Mouse (Mus musculus): Measurements from ENCODE around the gene Sltm. TPM values are rescaled to one million over a fixed set of nuclear protein-coding genes. Genes with fewer than 3 reads are reported as not detected.

Sltm gene
- polyA plus RNA-seq (2016; fragmentation: Nextera tagmentation; extraction: Ambion mirVana): 37.5 and 55.3 TPM in 2 replicates

DNA sequence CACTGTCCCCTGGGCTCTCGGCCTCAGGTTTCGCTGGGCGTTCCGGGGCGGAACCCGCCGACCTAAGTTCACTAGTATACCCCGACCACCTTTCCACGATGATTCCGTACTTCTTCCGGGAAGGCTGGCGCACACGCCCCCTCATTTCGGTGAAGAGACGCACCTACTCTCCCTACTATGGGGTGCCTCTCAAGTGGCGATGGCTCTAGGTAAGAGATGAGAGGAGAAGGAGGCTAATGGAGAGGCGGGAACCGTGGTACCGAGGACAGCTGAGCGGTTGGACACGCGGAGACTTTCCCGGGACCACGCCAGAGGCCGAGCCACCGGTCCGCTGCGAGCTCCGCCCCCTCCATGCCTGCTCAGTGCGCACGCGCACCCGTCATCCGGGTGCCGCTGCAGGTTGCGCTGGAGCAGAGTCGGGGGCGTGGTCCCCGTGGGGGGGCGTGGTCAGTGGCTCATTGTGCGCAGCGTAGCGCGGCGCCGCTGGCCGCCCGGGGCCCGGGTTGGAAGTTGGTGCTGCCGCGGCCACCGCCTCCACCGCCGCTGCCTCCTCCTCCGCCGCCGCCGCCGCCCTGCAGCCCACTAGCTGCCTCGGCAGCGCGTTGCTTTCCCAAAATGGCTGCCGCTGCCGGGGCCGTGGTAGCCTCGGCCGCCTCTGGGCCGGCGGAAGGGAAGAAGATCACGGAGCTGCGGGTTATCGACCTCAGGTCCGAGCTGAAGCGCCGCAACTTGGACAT is at the start of gene Sltm:
Sltm (plus strand) TSS at position 450 of the 737 bp plus-strand sequence.
- Histone ChIP-seq H3K27me3 (ENCODE audit: insufficient read depth, poor library complexity, severe bottlenecking) (no peaks in the 10 kb centered on the region), H3K4me3 (peak within 1 kb of the TSS; percentile 84), H3K27ac (peak within 1 kb of the TSS; percentile 98), H3K36me3 (no peaks in the 10 kb centered on the region), H3K9me3 (no peaks in the 10 kb centered on the region), H3K4me1 (peaks cover 16% of the 10 kb centered on the region)
- WGBS: under 1% methylated on average over 75 of the region's 75 CpGs
- peak; percentile 98 for DNase-seq (ENCODE audit: low spot score)

DNA sequence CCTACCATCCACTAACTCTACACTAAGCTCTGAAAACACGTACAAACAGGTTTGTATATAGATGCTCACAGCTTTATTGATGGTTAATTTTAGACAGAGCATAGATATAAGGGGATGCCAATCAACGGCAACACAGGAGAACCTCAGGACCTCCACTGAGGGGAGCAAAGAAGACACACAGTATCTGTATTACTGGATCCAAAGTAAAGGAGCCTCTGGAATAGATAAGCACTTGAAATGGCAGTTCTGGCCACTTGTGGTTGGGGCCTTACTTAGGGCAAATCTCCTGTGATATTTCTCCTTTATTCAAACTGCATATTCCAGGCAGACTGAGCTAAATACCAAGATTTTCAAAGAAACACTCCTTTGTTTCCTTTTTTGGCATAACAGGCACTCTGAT is 49.5 kb upstream of the Sltm start:
- Histone ChIP-seq H3K9me3 (no peaks in the 10 kb centered on the region), H3K27ac (no peak overlapping the region), H3K36me3 (peaks cover 27% of the 10 kb centered on the region), H3K4me1 (peaks cover 14% of the 10 kb centered on the region; the same call in 1 of the 2 replicates), H3K4me3 (no peak overlapping the region), H3K27me3 (ENCODE audit: insufficient read depth, poor library complexity, severe bottlenecking) (no peaks in the 10 kb centered on the region)
- DNase-seq (ENCODE audit: low spot score): no peak
- WGBS: 67% methylated on average over 2 of the region's 2 CpGs

DNA sequence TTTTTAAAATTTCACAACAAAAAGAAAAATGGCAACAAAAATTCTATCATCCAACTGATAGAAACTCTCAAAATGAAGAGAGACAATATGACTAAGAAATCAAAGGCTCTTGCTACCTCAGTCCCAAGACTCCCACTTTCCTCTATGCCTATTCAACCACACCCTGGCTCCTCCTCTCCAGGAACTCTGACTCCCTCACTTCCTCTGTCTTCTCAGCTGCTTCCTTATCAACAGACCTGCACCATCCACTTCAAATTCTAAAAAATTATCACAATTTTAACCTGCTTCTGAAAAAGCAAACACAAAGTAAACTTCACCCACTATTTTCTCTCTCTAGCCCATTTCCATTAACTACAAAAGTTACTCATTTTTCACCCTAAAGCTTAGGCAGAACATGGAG is 45.6 kb upstream of the Sltm start:
- Histone ChIP-seq H3K9me3 (no peaks in the 10 kb centered on the region), H3K27me3 (ENCODE audit: insufficient read depth, poor library complexity, severe bottlenecking) (no peaks in the 10 kb centered on the region), H3K4me1 (peaks cover 16% of the 10 kb centered on the region; the same call in 1 of the 2 replicates), H3K27ac (no peak overlapping the region), H3K4me3 (no peak overlapping the region), H3K36me3 (peaks cover 28% of the 10 kb centered on the region; the same call in 1 of the 2 replicates)
- no peak for DNase-seq (ENCODE audit: low spot score)

DNA sequence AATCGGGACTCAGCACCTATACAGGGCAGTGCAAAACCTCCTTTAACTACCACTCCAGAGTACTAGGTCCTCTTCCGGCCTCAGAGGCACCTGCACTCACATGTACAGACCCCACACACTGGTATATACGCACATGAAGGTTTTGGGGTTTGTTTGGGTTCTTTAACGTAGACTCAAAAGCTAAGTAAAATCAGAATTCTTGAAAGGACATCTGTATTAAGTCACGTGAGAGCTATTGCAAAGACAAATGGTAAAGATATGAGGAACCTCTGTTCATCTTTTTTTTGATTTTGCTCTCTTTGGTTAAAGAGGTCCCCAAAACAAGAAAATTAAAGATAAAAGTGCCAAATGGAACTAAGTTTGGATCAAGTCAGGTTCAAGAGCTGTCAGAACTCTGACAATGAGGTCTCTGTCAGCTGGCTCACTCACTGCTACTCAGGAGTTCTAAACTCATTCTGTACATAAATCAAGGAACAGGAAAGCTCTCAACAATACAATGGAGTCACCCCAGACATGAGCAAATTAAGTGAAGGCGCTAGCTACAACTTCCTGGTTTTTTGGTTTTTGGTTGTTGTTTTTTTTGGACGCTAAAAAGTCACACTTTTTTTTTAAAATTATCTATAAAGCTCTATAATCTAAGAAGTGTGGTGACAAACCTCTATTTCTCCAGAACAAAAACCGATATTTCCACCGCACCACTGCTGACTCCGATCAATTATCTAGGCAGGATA is 40.1 kb upstream of the Sltm start:
- Histone ChIP-seq H3K9me3 (no peaks in the 10 kb centered on the region), H3K36me3 (0 out of 2 replicates have a peak, but pooled peaks cover 16% of the 10 kb centered on the region), H3K27me3 (ENCODE audit: insufficient read depth, poor library complexity, severe bottlenecking) (no peaks in the 10 kb centered on the region), H3K4me1 (peaks cover 8% of the 10 kb centered on the region; the same call in 1 of the 2 replicates), H3K4me3 (peak overlapping the region; percentile 79), H3K27ac (peak overlapping the region; percentile 99)
- 44% methylated on average over 10 of the region's 10 CpGs for WGBS
- DNase-seq (ENCODE audit: low spot score): no peak

DNA sequence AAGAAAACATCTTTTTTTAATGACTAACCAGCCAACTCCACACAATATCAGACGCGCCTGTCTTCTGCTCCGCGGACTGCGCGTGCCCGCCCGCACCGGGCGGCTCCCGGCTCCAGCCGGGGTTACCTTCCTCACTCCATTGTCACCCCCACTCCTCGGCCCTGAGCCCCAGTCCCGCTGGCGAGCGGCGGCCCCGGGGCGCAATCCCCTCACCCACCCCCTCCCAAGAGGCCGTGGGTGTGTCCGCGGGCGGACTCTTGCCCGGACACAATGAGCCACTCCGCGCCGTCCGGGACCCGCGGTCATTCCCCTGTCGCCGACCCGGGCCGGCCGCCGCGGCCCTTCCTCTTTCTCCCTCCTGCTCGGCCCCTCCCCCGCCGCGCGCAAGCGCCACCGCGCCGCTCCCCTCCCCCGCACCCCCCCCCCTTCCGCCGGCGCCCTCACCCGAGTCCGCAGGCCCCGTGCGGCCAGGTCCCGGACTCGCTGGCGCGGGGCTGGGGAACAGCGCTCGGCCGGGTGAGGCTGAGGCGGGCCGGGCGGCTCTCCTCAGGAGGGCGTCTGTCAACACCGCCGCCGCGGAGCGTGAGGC is 39.4 kb upstream of the Sltm start:
- Histone ChIP-seq H3K4me1 (0 out of 2 replicates have a peak, but pooled peaks cover 6% of the 10 kb centered on the region), H3K9me3 (no peaks in the 10 kb centered on the region), H3K36me3 (0 out of 2 replicates have a peak, but pooled peaks cover 16% of the 10 kb centered on the region), H3K27me3 (ENCODE audit: insufficient read depth, poor library complexity, severe bottlenecking) (no peaks in the 10 kb centered on the region), H3K4me3 (peak overlapping the region; percentile 79), H3K27ac (peak overlapping the region; percentile 99)
- DNase-seq (ENCODE audit: low spot score): peak; percentile 82
- under 1% methylated on average over 64 of the region's 70 CpGs for WGBS

DNA sequence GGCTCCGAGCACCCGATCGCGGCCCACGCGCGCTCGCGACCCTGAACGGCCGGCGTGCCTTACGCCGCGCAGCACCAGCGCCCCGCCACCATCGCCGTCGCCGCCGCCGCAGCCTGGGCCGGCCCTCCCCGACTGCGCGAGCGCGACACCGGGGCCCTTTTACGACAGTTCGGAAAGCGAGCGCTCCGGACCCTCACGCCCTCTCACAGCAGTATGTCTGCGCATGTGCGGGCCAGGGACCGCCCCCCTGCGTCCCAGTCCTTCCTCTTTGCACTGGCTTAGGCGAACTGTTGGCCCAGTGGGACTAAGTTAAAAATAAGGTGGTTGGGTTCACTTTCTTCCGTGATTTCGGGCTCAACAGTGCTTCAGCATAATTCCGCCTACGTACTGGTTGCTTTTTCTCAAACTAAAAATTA is 38.9 kb upstream of the Sltm start, which contains the start of gene Rnf111:
Rnf111 (minus strand) TSS at position 100 of the 416 bp plus-strand sequence.
- Histone ChIP-seq H3K27ac (peak within 1 kb of the TSS; percentile 99), H3K4me3 (peak within 1 kb of the TSS; percentile 79), H3K9me3 (no peaks in the 10 kb centered on the region), H3K4me1 (0 out of 2 replicates have a peak, but pooled peaks cover 6% of the 10 kb centered on the region), H3K36me3 (0 out of 2 replicates have a peak, but pooled peaks cover 13% of the 10 kb centered on the region), H3K27me3 (ENCODE audit: insufficient read depth, poor library complexity, severe bottlenecking) (no peaks in the 10 kb centered on the region)
- WGBS: under 1% methylated on average over 45 of the region's 45 CpGs
- DNase-seq (ENCODE audit: low spot score): peak; percentile 98

DNA sequence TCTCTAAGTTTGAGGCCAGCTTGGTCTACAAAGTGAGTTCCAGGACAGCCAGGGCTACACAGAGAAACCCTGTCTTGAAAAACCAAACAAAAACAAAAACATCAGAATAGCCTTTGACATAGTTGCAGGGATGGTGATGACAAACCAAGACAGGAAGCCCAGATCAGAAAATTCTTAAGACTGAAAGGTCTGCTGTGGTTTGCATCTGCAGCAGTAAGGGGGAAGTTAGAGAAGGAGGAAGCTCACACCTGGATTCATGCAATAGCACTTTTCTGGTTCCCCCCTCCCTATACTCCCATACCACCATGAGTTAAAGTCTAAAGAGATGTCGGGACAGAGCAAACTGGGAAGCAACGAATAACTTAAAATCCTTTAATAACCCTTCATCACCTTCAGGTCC is 36.4 kb upstream of the Sltm start:
- Histone ChIP-seq H3K4me3 (no peak overlapping the region), H3K4me1 (0 out of 2 replicates have a peak, but pooled peaks cover 6% of the 10 kb centered on the region), H3K27ac (no peak overlapping the region), H3K27me3 (ENCODE audit: insufficient read depth, poor library complexity, severe bottlenecking) (no peaks in the 10 kb centered on the region), H3K36me3 (no peaks in the 10 kb centered on the region), H3K9me3 (no peaks in the 10 kb centered on the region)
- WGBS: 70% methylated on average over 2 of the region's 2 CpGs
- no peak for DNase-seq (ENCODE audit: low spot score)

DNA sequence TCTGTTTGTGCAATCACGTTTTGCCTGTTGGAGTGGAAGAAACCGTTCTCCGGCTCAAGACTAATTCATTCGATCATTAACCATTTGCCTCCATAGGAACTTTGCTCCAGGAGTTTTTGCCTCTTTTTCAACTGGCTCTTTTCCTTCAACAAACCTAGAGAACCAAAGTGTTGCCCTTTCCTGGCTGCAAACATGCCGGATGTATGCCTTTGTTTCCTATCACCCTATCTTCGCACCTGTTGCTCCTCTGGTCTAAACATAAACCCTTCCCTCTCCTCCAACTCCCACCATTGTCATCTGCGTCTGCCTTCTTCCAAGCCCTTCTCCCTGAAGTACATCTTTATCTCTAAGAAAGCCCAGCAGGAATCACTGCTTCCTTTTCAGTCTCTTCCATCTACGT is 35.8 kb upstream of the Sltm start:
- WGBS: 74% methylated on average over 8 of the region's 8 CpGs
- H3K27me3 ChIP-seq (ENCODE audit: insufficient read depth, poor library complexity, severe bottlenecking): no peaks in the 10 kb centered on the region
- no peaks in the 10 kb centered on the region for H3K36me3 ChIP-seq
- H3K9me3 ChIP-seq: no peaks in the 10 kb centered on the region
- H3K27ac ChIP-seq: no peak overlapping the region
- H3K4me3 ChIP-seq: no peak overlapping the region
- DNase-seq (ENCODE audit: low spot score): no peak
- 0 out of 2 replicates have a peak, but pooled peaks cover 5% of the 10 kb centered on the region for H3K4me1 ChIP-seq

DNA sequence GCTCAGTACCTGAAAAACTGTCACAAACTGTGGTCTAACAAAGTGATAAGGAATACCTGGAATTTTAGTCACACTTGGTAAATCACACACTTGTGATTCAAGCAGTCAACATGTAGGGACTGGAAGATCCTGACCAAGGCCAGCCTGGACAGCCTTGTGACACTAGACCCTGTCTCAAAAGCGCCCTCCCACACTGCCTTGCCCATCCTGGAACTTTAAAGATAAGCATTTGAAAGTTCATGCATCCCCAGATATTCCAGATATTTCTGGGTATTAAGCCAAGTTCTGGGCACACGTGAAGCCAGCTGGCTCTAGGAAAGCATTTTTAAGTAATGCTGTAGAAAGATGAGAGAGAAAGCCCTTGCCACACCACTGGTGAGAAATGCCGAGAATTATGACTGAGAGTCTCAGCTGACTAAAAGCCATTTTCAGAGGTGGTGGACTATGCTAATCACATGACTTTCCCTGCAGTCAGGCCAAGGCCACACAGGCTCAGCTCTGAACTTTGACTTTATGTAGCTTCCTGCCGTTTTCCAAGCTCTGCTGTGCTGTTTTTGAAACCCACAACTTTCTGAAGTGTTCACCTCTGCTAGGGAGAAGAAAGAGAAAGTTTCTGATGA is 32.5 kb upstream of the Sltm start:
- WGBS: 67% methylated on average over 4 of the region's 4 CpGs
- Histone ChIP-seq H3K4me3 (no peak overlapping the region), H3K27me3 (ENCODE audit: insufficient read depth, poor library complexity, severe bottlenecking) (no peaks in the 10 kb centered on the region), H3K36me3 (no peaks in the 10 kb centered on the region), H3K4me1 (no peaks in the 10 kb centered on the region), H3K27ac (no peak overlapping the region), H3K9me3 (no peaks in the 10 kb centered on the region)
- DNase-seq (ENCODE audit: low spot score): no peak

DNA sequence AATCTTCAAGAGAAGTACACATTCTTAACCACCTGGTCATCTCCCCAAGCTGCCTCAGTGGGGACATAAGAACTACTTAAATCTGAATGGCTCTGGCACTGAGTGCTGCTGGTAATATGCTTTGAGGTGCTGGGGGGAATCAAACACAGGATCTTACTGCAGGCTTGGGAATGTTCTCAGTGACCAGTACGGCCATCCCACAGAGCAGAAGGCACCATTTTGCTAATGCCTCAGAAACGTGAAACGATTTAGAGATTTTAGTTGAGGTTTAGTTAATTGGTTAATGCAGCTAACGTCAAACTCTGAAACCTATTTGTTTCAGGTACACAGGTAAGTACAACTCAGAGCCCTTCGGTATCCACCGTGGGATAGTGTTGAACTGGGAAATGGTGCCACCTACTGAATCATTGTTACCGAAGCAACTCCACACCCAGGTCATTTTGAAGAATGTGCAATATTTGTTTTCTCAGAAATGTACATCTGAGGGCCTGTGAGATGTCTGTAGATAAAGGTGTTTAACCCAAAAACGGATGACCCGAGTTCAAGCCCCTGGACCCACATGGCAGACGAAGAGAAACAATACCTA is 31.5 kb upstream of the Sltm start:
- DNase-seq (ENCODE audit: low spot score): no peak
- no peaks in the 10 kb centered on the region for H3K27me3 ChIP-seq (ENCODE audit: insufficient read depth, poor library complexity, severe bottlenecking)
- H3K27ac ChIP-seq: no peak overlapping the region
- H3K4me3 ChIP-seq: no peak overlapping the region
- no peaks in the 10 kb centered on the region for H3K4me1 ChIP-seq
- 59% methylated on average over 10 of the region's 10 CpGs for WGBS
- H3K36me3 ChIP-seq: no peaks in the 10 kb centered on the region
- H3K9me3 ChIP-seq: no peaks in the 10 kb centered on the region

DNA sequence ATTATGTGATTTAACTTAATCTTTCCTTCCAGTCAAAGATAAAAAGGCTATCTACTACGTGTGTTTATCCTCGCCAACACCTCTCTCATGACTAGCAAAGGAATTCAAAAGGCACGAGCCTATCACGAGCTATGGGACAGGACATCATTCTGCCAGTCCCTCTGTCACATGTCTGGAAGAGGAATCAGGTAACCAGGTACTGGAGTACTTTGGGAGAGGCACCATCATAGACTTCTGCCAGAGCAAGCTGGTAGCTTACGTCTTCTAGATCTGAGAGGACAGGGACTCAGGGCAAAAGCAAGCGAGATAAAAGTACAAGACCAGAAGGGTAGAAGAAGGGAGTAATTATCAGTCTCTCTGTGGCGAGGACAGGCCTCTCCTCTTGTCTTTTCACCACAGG is 30.9 kb upstream of the Sltm start:
- Histone ChIP-seq H3K4me3 (no peak overlapping the region), H3K36me3 (no peaks in the 10 kb centered on the region), H3K27ac (no peak overlapping the region), H3K9me3 (no peaks in the 10 kb centered on the region), H3K27me3 (ENCODE audit: insufficient read depth, poor library complexity, severe bottlenecking) (no peaks in the 10 kb centered on the region), H3K4me1 (no peaks in the 10 kb centered on the region)
- no peak for DNase-seq (ENCODE audit: low spot score)
- WGBS: 67% methylated on average over 7 of the region's 7 CpGs

DNA sequence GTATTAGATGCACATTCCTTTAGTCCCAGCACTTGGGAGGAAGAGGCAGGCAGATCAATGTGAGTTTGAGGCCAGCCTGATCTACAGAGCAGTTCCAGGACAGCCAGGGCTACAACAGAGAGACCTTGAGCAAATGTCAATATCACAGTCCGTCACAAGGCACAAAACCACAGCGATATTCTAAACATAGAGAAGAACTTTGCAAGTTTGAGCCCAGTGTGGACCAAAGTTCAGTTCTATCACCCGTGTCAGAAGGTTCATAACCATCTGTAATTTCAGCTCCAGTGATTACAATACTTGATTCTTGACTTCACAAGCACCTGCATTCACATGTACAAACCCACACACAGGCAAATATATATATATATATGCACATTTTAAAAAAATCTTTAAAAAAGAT is 21.9 kb upstream of the Sltm start:
- Histone ChIP-seq H3K4me3 (no peak overlapping the region), H3K9me3 (no peaks in the 10 kb centered on the region), H3K27ac (no peak overlapping the region), H3K27me3 (ENCODE audit: insufficient read depth, poor library complexity, severe bottlenecking) (no peaks in the 10 kb centered on the region), H3K4me1 (no peaks in the 10 kb centered on the region), H3K36me3 (no peaks in the 10 kb centered on the region)
- 85% methylated on average over 3 of the region's 3 CpGs for WGBS
- no peak for DNase-seq (ENCODE audit: low spot score)
